Mouse (Mus musculus): ENCODE measurements around the gene Plscr2. TPM values are rescaled to one million over a fixed set of nuclear protein-coding genes. Genes with fewer than 3 reads are reported as not detected.

Plscr2 gene
- polyA plus RNA-seq, 1 experiment = 3.3 TPM

GRCm38 (mm10) chr9:92292169-92292568, 16.8 kb downstream of the Plscr2 start:
- WGBS = 87% methylated on average over 2 of the region's 2 CpGs
- Histone ChIP-seq H3K4me1 (replicated peaks; ENCODE audit: control insufficient read depth, insufficient read depth, low read length) (no peaks in the 10 kb centered on the region), H3K4me3 (ENCODE audit: control insufficient read depth, insufficient read depth, low read length) (no peak overlapping the region), H3K27ac (ENCODE audit: control insufficient read depth, insufficient read depth, low read length) (no peak overlapping the region), H3K27me3 (ENCODE audit: control insufficient read depth, insufficient read depth, low read length) (no peaks in the 10 kb centered on the region), H3K36me3 (ENCODE audit: control insufficient read depth, insufficient read depth, low read length) (no peaks in the 10 kb centered on the region)
- DNase-seq = no peak
- no peak for TF ChIP-seq POLR2A (IDR thresholded peaks at IDR 0.05; ENCODE audit: control insufficient read depth, extremely low read depth, insufficient read depth, low read length, poor library complexity)
- TF ChIP-seq CTCF (IDR thresholded peaks at IDR 0.05; ENCODE audit: borderline replicate concordance, control insufficient read depth, extremely low read depth, insufficient read depth, low read length, poor library complexity) = no peak

GRCm38 (mm10) chr9:92292922-92293321, 17.5 kb downstream of the Plscr2 start:
- DNase-seq = no peak
- Histone ChIP-seq H3K36me3 (ENCODE audit: control insufficient read depth, insufficient read depth, low read length) (no peaks in the 10 kb centered on the region), H3K4me1 (replicated peaks; ENCODE audit: control insufficient read depth, insufficient read depth, low read length) (no peaks in the 10 kb centered on the region), H3K27me3 (ENCODE audit: control insufficient read depth, insufficient read depth, low read length) (no peaks in the 10 kb centered on the region), H3K4me3 (ENCODE audit: control insufficient read depth, insufficient read depth, low read length) (no peak overlapping the region), H3K27ac (ENCODE audit: control insufficient read depth, insufficient read depth, low read length) (no peak overlapping the region)
- no peak for TF ChIP-seq CTCF (IDR thresholded peaks at IDR 0.05; ENCODE audit: borderline replicate concordance, control insufficient read depth, extremely low read depth, insufficient read depth, low read length, poor library complexity)
- no peak for TF ChIP-seq POLR2A (IDR thresholded peaks at IDR 0.05; ENCODE audit: control insufficient read depth, extremely low read depth, insufficient read depth, low read length, poor library complexity)
- WGBS = 88% methylated on average over 3 of the region's 3 CpGs

- H3K27me3 ChIP-seq (ENCODE audit: control insufficient read depth, insufficient read depth, low read length) = no peaks in the 10 kb centered on the region
- H3K27ac ChIP-seq (ENCODE audit: control insufficient read depth, insufficient read depth, low read length) = no peak overlapping the region
- no peak for DNase-seq
- no peak overlapping the region for H3K4me3 ChIP-seq (ENCODE audit: control insufficient read depth, insufficient read depth, low read length)
- H3K4me1 ChIP-seq (replicated peaks; ENCODE audit: control insufficient read depth, insufficient read depth, low read length) = no peaks in the 10 kb centered on the region
- TF ChIP-seq CTCF (IDR thresholded peaks at IDR 0.05; ENCODE audit: borderline replicate concordance, control insufficient read depth, extremely low read depth, insufficient read depth, low read length, poor library complexity) = no peak
- TF ChIP-seq POLR2A (IDR thresholded peaks at IDR 0.05; ENCODE audit: control insufficient read depth, extremely low read depth, insufficient read depth, low read length, poor library complexity) = no peak
- no peaks in the 10 kb centered on the region for H3K36me3 ChIP-seq (ENCODE audit: control insufficient read depth, insufficient read depth, low read length)
- WGBS = 96% methylated on average over 2 of the region's 2 CpGs
Measured at GRCm38 (mm10) chr9:92293560-92294548, 18.5 kb downstream of the Plscr2 start.

- H3K27me3 ChIP-seq (ENCODE audit: control insufficient read depth, insufficient read depth, low read length) = no peaks in the 10 kb centered on the region
- no peaks in the 10 kb centered on the region for H3K4me1 ChIP-seq (replicated peaks; ENCODE audit: control insufficient read depth, insufficient read depth, low read length)
- no peak overlapping the region for H3K4me3 ChIP-seq (ENCODE audit: control insufficient read depth, insufficient read depth, low read length)
- TF ChIP-seq POLR2A (IDR thresholded peaks at IDR 0.05; ENCODE audit: control insufficient read depth, extremely low read depth, insufficient read depth, low read length, poor library complexity) = no peak
- TF ChIP-seq CTCF (IDR thresholded peaks at IDR 0.05; ENCODE audit: borderline replicate concordance, control insufficient read depth, extremely low read depth, insufficient read depth, low read length, poor library complexity) = no peak
- WGBS = 91% methylated on average over 1 of the region's 1 CpGs
- no peak for DNase-seq
- H3K36me3 ChIP-seq (ENCODE audit: control insufficient read depth, insufficient read depth, low read length) = no peaks in the 10 kb centered on the region
- no peak overlapping the region for H3K27ac ChIP-seq (ENCODE audit: control insufficient read depth, insufficient read depth, low read length)
Measured at GRCm38 (mm10) chr9:92298288-92298687, 22.9 kb downstream of the Plscr2 start.

- TF ChIP-seq POLR2A (IDR thresholded peaks at IDR 0.05; ENCODE audit: control insufficient read depth, extremely low read depth, insufficient read depth, low read length, poor library complexity) = no peak
- no peak for TF ChIP-seq CTCF (IDR thresholded peaks at IDR 0.05; ENCODE audit: borderline replicate concordance, control insufficient read depth, extremely low read depth, insufficient read depth, low read length, poor library complexity)
- no peak for DNase-seq
- Histone ChIP-seq H3K27ac (ENCODE audit: control insufficient read depth, insufficient read depth, low read length) (no peak overlapping the region), H3K27me3 (ENCODE audit: control insufficient read depth, insufficient read depth, low read length) (no peaks in the 10 kb centered on the region), H3K4me1 (replicated peaks; ENCODE audit: control insufficient read depth, insufficient read depth, low read length) (no peaks in the 10 kb centered on the region), H3K4me3 (ENCODE audit: control insufficient read depth, insufficient read depth, low read length) (no peak overlapping the region), H3K36me3 (ENCODE audit: control insufficient read depth, insufficient read depth, low read length) (no peaks in the 10 kb centered on the region)
- 63% methylated on average over 3 of the region's 3 CpGs for WGBS
Measured at GRCm38 (mm10) chr9:92301213-92301612, 25.8 kb downstream of the Plscr2 start.

- H3K27ac ChIP-seq (ENCODE audit: control insufficient read depth, insufficient read depth, low read length) = no peak overlapping the region
- TF ChIP-seq CTCF (IDR thresholded peaks at IDR 0.05; ENCODE audit: borderline replicate concordance, control insufficient read depth, extremely low read depth, insufficient read depth, low read length, poor library complexity) (no peak), POLR2A (IDR thresholded peaks at IDR 0.05; ENCODE audit: control insufficient read depth, extremely low read depth, insufficient read depth, low read length, poor library complexity) (no peak)
Measured at GRCm38 (mm10) chr9:92305075-92305474, 29.7 kb downstream of the Plscr2 start.

More at GRCm38 (mm10) chr9:92305075-92305474, 29.7 kb downstream of the Plscr2 start:
- Histone ChIP-seq H3K4me3 (ENCODE audit: control insufficient read depth, insufficient read depth, low read length) (no peak overlapping the region), H3K27me3 (ENCODE audit: control insufficient read depth, insufficient read depth, low read length) (no peaks in the 10 kb centered on the region), H3K36me3 (ENCODE audit: control insufficient read depth, insufficient read depth, low read length) (no peaks in the 10 kb centered on the region), H3K4me1 (replicated peaks; ENCODE audit: control insufficient read depth, insufficient read depth, low read length) (no peaks in the 10 kb centered on the region)
- DNase-seq = no peak
- 84% methylated on average over 8 of the region's 8 CpGs for WGBS

All from thymus, adult 2 months (tissue).